Mouse (Mus musculus) stomach, embryonic 16.5 days (tissue): ENCODE data around the gene Gm128. TPM values are rescaled to one million over a fixed set of nuclear protein-coding genes. Genes with fewer than 3 reads are reported as not detected.

Experiments
- ATAC-seq: fragments of 200-750 bp; cut with Nextera tagmentation; 2 replicates; pipeline ENCODE4 v1.8.0; 2017; ENCODE audit warnings: moderate number of reproducible peaks, moderate TSS enrichment; ENCODE audit not compliant: insufficient read depth, low FRiP score
- H3K27ac ChIP-seq: fragments of 300-500 bp; sonication (generic); 2 replicates; pipeline ENCODE4 v1.5.1; 2014; ENCODE audit warnings: low read length
- H3K27me3 ChIP-seq: fragments of 300-500 bp; sonication (generic); 2 replicates; pipeline ENCODE4 v1.6.1; 2014; ENCODE audit warnings: low read length, control low read depth, mixed read lengths; ENCODE audit not compliant: control insufficient read depth, insufficient read depth
- H3K36me3 ChIP-seq: fragments of 300-500 bp; sonication (generic); 2 replicates; pipeline ENCODE4 v1.6.1; 2014; ENCODE audit warnings: low read length; ENCODE audit not compliant: control insufficient read depth, insufficient read depth
- H3K4me1 ChIP-seq: fragments of 300-500 bp; sonication (generic); 2 replicates; pipeline ENCODE4 v1.6.1; 2014; ENCODE audit warnings: low read length, control low read depth, mixed read lengths; ENCODE audit not compliant: control insufficient read depth, insufficient read depth
- H3K4me2 ChIP-seq: fragments of 300-500 bp; sonication (generic); 2 replicates; pipeline ENCODE4 v1.6.1; 2014; ENCODE audit warnings: low read depth, low read length, mixed read lengths
- H3K4me3 ChIP-seq: fragments of 300-500 bp; sonication (generic); replicated peaks from 2 replicates; pipeline ENCODE4 v1.5.1; 2014; ENCODE audit warnings: mild to moderate bottlenecking, low read length
- H3K9ac ChIP-seq: fragments of 300-500 bp; sonication (generic); 2 replicates; pipeline ENCODE4 v1.6.1; 2014; ENCODE audit warnings: low read length
- H3K9me3 ChIP-seq: fragments of 300-500 bp; sonication (generic); replicated peaks from 2 replicates; pipeline ENCODE4 v1.6.1; 2016; ENCODE audit warnings: low read length, control low read depth; ENCODE audit not compliant: control insufficient read depth
- WGBS: fragments of 180-500 bp; shearing (Covaris S2); extraction: QIAGEN DNeasy Blood & Tissue Kit; methylation state at CpG from one replicate; pipeline ENCODE4 v1.1.7; 2014; 5-methylcytosine and 5-hydroxymethylcytosine counted together
- polyA plus RNA-seq: library from polyadenylated mRNA; unstranded; fragments of >200 nt; fragmentation: Nextera tagmentation; extraction: Ambion mirVana; gene quantifications from 2 replicates; pipeline ENCODE4 v1.2.1, GENCODE M21; 2015

Gm128 gene
- polyA plus RNA-seq, 1 experiment from 2014 or later, result 0.52 TPM

GRCm38 (mm10) chr3:95239022-95239421 is 2.4 kb downstream of the Gm128 start:
- Histone ChIP-seq H3K9ac (no peak overlapping the region), H3K27ac (no peak overlapping the region), H3K27me3 (no peaks in the 10 kb centered on the region), H3K9me3 (no peaks in the 10 kb centered on the region), H3K4me2 (no peak overlapping the region), H3K4me3 (no peak overlapping the region), H3K36me3 (peaks cover 25% of the 10 kb centered on the region), H3K4me1 (no peaks in the 10 kb centered on the region)
- WGBS, result 83% methylated on average over 6 of the region's 6 CpGs
- ATAC-seq, result no peak

GRCm38 (mm10) chr3:95237541-95238099 is 3.8 kb downstream of the Gm128 start:
- Histone ChIP-seq H3K9ac (no peak overlapping the region), H3K27me3 (no peaks in the 10 kb centered on the region), H3K4me3 (no peak overlapping the region), H3K4me2 (no peak overlapping the region), H3K27ac (no peak overlapping the region), H3K36me3 (peaks cover 37% of the 10 kb centered on the region), H3K9me3 (no peaks in the 10 kb centered on the region), H3K4me1 (0 out of 2 replicates have a peak, but pooled peaks cover 2% of the 10 kb centered on the region)
- WGBS, result 79% methylated on average over 8 of the region's 8 CpGs
- no peak for ATAC-seq

GRCm38 (mm10) chr3:95235386-95236301 is 5.8 kb downstream of the Gm128 start:
- no peak overlapping the region for H3K27ac ChIP-seq
- no peak overlapping the region for H3K9ac ChIP-seq
- H3K36me3 ChIP-seq, result peaks cover 46% of the 10 kb centered on the region
- H3K4me1 ChIP-seq, result peaks cover 20% of the 10 kb centered on the region
- H3K4me2 ChIP-seq, result no peak overlapping the region
- H3K27me3 ChIP-seq, result no peaks in the 10 kb centered on the region
- ATAC-seq, result no peak
- 86% methylated on average over 23 of the region's 23 CpGs for WGBS
- no peaks in the 10 kb centered on the region for H3K9me3 ChIP-seq
- H3K4me3 ChIP-seq, result no peak overlapping the region

GRCm38 (mm10) chr3:95233303-95233980 is 8.0 kb downstream of the Gm128 start:
- no peak for ATAC-seq
- no peak overlapping the region for H3K4me3 ChIP-seq
- no peak overlapping the region for H3K4me2 ChIP-seq
- H3K9me3 ChIP-seq, result no peaks in the 10 kb centered on the region
- peaks cover 28% of the 10 kb centered on the region for H3K4me1 ChIP-seq
- peak overlapping the region; percentile 15; the same call in 1 of the 2 replicates for H3K27ac ChIP-seq
- WGBS, result 89% methylated on average over 16 of the region's 16 CpGs
- H3K27me3 ChIP-seq, result no peaks in the 10 kb centered on the region
- peaks cover 46% of the 10 kb centered on the region for H3K36me3 ChIP-seq
- no peak overlapping the region for H3K9ac ChIP-seq

- peak overlapping the region; percentile 15; the same call in 1 of the 2 replicates for H3K27ac ChIP-seq
- no peak overlapping the region for H3K4me3 ChIP-seq
- H3K27me3 ChIP-seq, result no peaks in the 10 kb centered on the region
- peaks cover 28% of the 10 kb centered on the region for H3K4me1 ChIP-seq
- peaks cover 42% of the 10 kb centered on the region for H3K36me3 ChIP-seq
- WGBS, result 67% methylated on average over 7 of the region's 7 CpGs
- no peaks in the 10 kb centered on the region for H3K9me3 ChIP-seq
- no peak for ATAC-seq
- no peak overlapping the region for H3K9ac ChIP-seq
- H3K4me2 ChIP-seq, result no peak overlapping the region
These were observed 8.6 kb downstream of the Gm128 start for GRCm38 (mm10) chr3:95232771-95233170.

GRCm38 (mm10) chr3:95231298-95232221 is 9.8 kb downstream of the Gm128 start, which contains the start of gene Mllt11:
TSS of gene Mllt11 (minus strand) at chr3:95232171.
- Histone ChIP-seq H3K36me3 (peaks cover 42% of the 10 kb centered on the region), H3K4me1 (peaks cover 36% of the 10 kb centered on the region), H3K4me2 (peak within 1 kb of the TSS; percentile 88), H3K9me3 (no peaks in the 10 kb centered on the region), H3K4me3 (peak within 1 kb of the TSS; percentile 89), H3K27ac (peak within 1 kb of the TSS; percentile 99), H3K27me3 (no peaks in the 10 kb centered on the region), H3K9ac (peak within 1 kb of the TSS; percentile 98)
- WGBS, result 71% methylated on average over 13 of the region's 13 CpGs
- no peak for ATAC-seq

GRCm38 (mm10) chr3:95230495-95231297 is 10.7 kb downstream of the Gm128 start:
- Histone ChIP-seq H3K4me3 (peak overlapping the region; percentile 89), H3K9me3 (no peaks in the 10 kb centered on the region), H3K27ac (peak overlapping the region; percentile 99), H3K9ac (peak overlapping the region; percentile 98), H3K27me3 (no peaks in the 10 kb centered on the region), H3K36me3 (peaks cover 35% of the 10 kb centered on the region), H3K4me1 (peaks cover 38% of the 10 kb centered on the region), H3K4me2 (peak overlapping the region; percentile 88)
- 37% methylated on average over 8 of the region's 8 CpGs for WGBS
- ATAC-seq, result no peak
